Mouse (Mus musculus): Measurements from ENCODE around the gene Maml3.

Gene Maml3

GRCm38 (mm10) chr3:51824506-51824905 is 280.4 kb downstream of the Maml3 start:
- no peak for DNase-seq (ENCODE audit: low spot score)

GRCm38 (mm10) chr3:51821551-51821950 is 283.3 kb downstream of the Maml3 start:
- DNase-seq (ENCODE audit: low spot score) = no peak

GRCm38 (mm10) chr3:51819109-51819508 is 285.8 kb downstream of the Maml3 start:
- DNase-seq (ENCODE audit: low spot score) = no peak

- DNase-seq (ENCODE audit: low spot score) = no peak
These were observed 287.0 kb downstream of the Maml3 start for GRCm38 (mm10) chr3:51817919-51818318.

GRCm38 (mm10) chr3:51817329-51817728 is 287.5 kb downstream of the Maml3 start:
- no peak for DNase-seq (ENCODE audit: low spot score)

- no peak for DNase-seq (ENCODE audit: low spot score)
These were observed 288.2 kb downstream of the Maml3 start for GRCm38 (mm10) chr3:51816517-51817285.

GRCm38 (mm10) chr3:51814073-51814472 is 290.8 kb downstream of the Maml3 start:
- DNase-seq (ENCODE audit: low spot score) = no peak

- DNase-seq (ENCODE audit: low spot score) = no peak
These were observed 291.7 kb downstream of the Maml3 start for GRCm38 (mm10) chr3:51813186-51813585.

- DNase-seq (ENCODE audit: low spot score) = no peak
These were observed 294.1 kb downstream of the Maml3 start for GRCm38 (mm10) chr3:51810731-51811130.

- DNase-seq (ENCODE audit: low spot score) = no peak
These were observed 295.1 kb downstream of the Maml3 start for GRCm38 (mm10) chr3:51809822-51810221.

GRCm38 (mm10) chr3:51807981-51808870 is 296.6 kb downstream of the Maml3 start:
- peak; percentile 28 for DNase-seq (ENCODE audit: low spot score)

GRCm38 (mm10) chr3:51805488-51806318 is 299.2 kb downstream of the Maml3 start:
- no peak for DNase-seq (ENCODE audit: low spot score)

GRCm38 (mm10) chr3:51803903-51804302 is 301.0 kb downstream of the Maml3 start:
- DNase-seq (ENCODE audit: low spot score) = no peak

- no peak for DNase-seq (ENCODE audit: low spot score)
These were observed 305.2 kb downstream of the Maml3 start for GRCm38 (mm10) chr3:51799650-51800049.

- no peak for DNase-seq (ENCODE audit: low spot score)
These were observed 308.0 kb downstream of the Maml3 start for GRCm38 (mm10) chr3:51796838-51797237.

GRCm38 (mm10) chr3:51796219-51796828 is 308.6 kb downstream of the Maml3 start:
- DNase-seq (ENCODE audit: low spot score) = no peak

- DNase-seq (ENCODE audit: low spot score) = no peak
These were observed 313.3 kb downstream of the Maml3 start for GRCm38 (mm10) chr3:51791542-51791941.

GRCm38 (mm10) chr3:51789389-51789904 is 315.4 kb downstream of the Maml3 start:
- peak; percentile 11 for DNase-seq (ENCODE audit: low spot score)

- peak; percentile 54 for DNase-seq (ENCODE audit: low spot score)
These were observed 316.1 kb downstream of the Maml3 start for GRCm38 (mm10) chr3:51788591-51789339.

- DNase-seq (ENCODE audit: low spot score) = no peak
These were observed 316.9 kb downstream of the Maml3 start for GRCm38 (mm10) chr3:51787945-51788344.

GRCm38 (mm10) chr3:51785796-51786195 is 319.1 kb downstream of the Maml3 start:
- DNase-seq (ENCODE audit: low spot score) = no peak
